Mouse (Mus musculus) gastrocnemius, postnatal 4 days (tissue): ENCODE measurements around the gene 2310039H08Rik. TPM values are rescaled to one million over a fixed set of nuclear protein-coding genes. Genes with fewer than 3 reads are reported as not detected.

ENCODE experiments used
- DNase-seq, 2 experiments: peaks; one replicate each; pipeline ENCODE4 v3.0.0; 2021 to 2022; ENCODE audit warnings: low spot score in 2 of 2, mixed read lengths in 2 of 2
- total RNA-seq, 2 experiments: library from RNA; stranded (reverse); gene quantifications; 2 replicates each; pipeline ENCODE4 v1.2.3; 2021

2310039H08Rik gene
- total RNA-seq, 2 experiments from 2014 or later: 34.7 to 43.2 TPM

GRCm38 (mm10) chr17:46799680-46800079, 27.2 kb downstream of the 2310039H08Rik start:
- DNase-seq: no peak

- no peak for DNase-seq
Measured at GRCm38 (mm10) chr17:46801761-46802160, 29.3 kb downstream of the 2310039H08Rik start.

- no peak for DNase-seq
Measured at GRCm38 (mm10) chr17:46808376-46808775, 35.9 kb downstream of the 2310039H08Rik start.

GRCm38 (mm10) chr17:46809131-46809830, 36.8 kb downstream of the 2310039H08Rik start:
- DNase-seq: no peak

GRCm38 (mm10) chr17:46810672-46811071, 38.2 kb downstream of the 2310039H08Rik start:
- no peak for DNase-seq

GRCm38 (mm10) chr17:46812442-46812841, 40.0 kb downstream of the 2310039H08Rik start:
- DNase-seq: no peak

GRCm38 (mm10) chr17:46813637-46814036, 41.2 kb downstream of the 2310039H08Rik start:
- DNase-seq: no peak

GRCm38 (mm10) chr17:46814497-46814896, 42.1 kb downstream of the 2310039H08Rik start:
- DNase-seq: no peak

- no peak for DNase-seq
Measured at GRCm38 (mm10) chr17:46816306-46816705, 43.9 kb downstream of the 2310039H08Rik start.

- no peak for DNase-seq
Measured at GRCm38 (mm10) chr17:46817734-46818158, 45.3 kb downstream of the 2310039H08Rik start.

GRCm38 (mm10) chr17:46820628-46821027, 48.2 kb downstream of the 2310039H08Rik start:
- no peak for DNase-seq

Other genes starting within 250 kb of the 2310039H08Rik start
- 10 to 100 TPM; 13.5 to 15.0 TPM for gene Cul9, start 226.2 kb upstream of the 2310039H08Rik start, total RNA-seq
- gene Srf, start 216.5 kb upstream of the 2310039H08Rik start, total RNA-seq: 10 to 100 TPM; 81.5 to 84.4 TPM
- gene Ptk7, start 143.1 kb upstream of the 2310039H08Rik start, total RNA-seq: 10 to 100 TPM; 46.2 to 50.0 TPM
- gene Klc4, start 126.6 kb upstream of the 2310039H08Rik start, total RNA-seq: 10 to 100 TPM; 21.6 to 24.1 TPM
- 100 to 1,000 TPM; 104 to 107 TPM for gene Mrpl2, start 126.4 kb upstream of the 2310039H08Rik start, total RNA-seq
- gene Cul7, start 122.3 kb upstream of the 2310039H08Rik start, total RNA-seq: 100 to 1,000 TPM; 100 to 101 TPM
- gene Rrp36, start 98.3 kb upstream of the 2310039H08Rik start, total RNA-seq: 10 to 100 TPM; 17.9 to 21.6 TPM
- 10 to 100 TPM; 72.3 to 75.8 TPM for gene Mea1, start 93.8 kb upstream of the 2310039H08Rik start, total RNA-seq
- gene Klhdc3, start 91.7 kb upstream of the 2310039H08Rik start, total RNA-seq: 100 to 1,000 TPM; 191 to 192 TPM
- 10 to 100 TPM; 55.4 to 58.1 TPM for gene Ppp2r5d, start 67.5 kb upstream of the 2310039H08Rik start, total RNA-seq
- 10 to 100 TPM; 17.6 to 19.6 TPM for gene Pex6, start 61.2 kb upstream of the 2310039H08Rik start, total RNA-seq
- gene Gnmt, start 43.5 kb upstream of the 2310039H08Rik start, total RNA-seq: under 1 TPM; 0.44 to 0.52 TPM
- 10 to 100 TPM; 26.4 to 27.8 TPM for gene Cnpy3, start 20.4 kb upstream of the 2310039H08Rik start, total RNA-seq
- not detected for gene Ptcra, start 8.9 kb upstream of the 2310039H08Rik start, total RNA-seq
- gene Rpl7l1, start 10.0 kb downstream of the 2310039H08Rik start, total RNA-seq: 10 to 100 TPM; 71.1 to 76.2 TPM
- 10 to 100 TPM; 17.0 to 17.6 TPM for gene Bicral, start 85.8 kb downstream of the 2310039H08Rik start, total RNA-seq
- gene Tbcc, start 118.0 kb downstream of the 2310039H08Rik start, total RNA-seq: 10 to 100 TPM; 24.7 to 27.0 TPM
- gene Prph2, start 137.8 kb downstream of the 2310039H08Rik start, total RNA-seq: not detected
- gene Ubr2, start 237.9 kb downstream of the 2310039H08Rik start, total RNA-seq: 10 to 100 TPM; 37.7 to 44.1 TPM